Mouse (Mus musculus) retina, postnatal 7 days (tissue): ENCODE results near the gene Gprin1.

Source experiments
- DNase-seq: peaks from one replicate; pipeline ENCODE4 v3.0.0-alpha.2; 2012; ENCODE audit warnings: low read depth, low spot score

Gprin1 gene

GRCm38 (mm10) chr13:54726131-54726530 is 23.5 kb downstream of the Gprin1 start:
- DNase-seq: no peak

GRCm38 (mm10) chr13:54723143-54723542 is 26.5 kb downstream of the Gprin1 start:
- no peak for DNase-seq

DNA sequence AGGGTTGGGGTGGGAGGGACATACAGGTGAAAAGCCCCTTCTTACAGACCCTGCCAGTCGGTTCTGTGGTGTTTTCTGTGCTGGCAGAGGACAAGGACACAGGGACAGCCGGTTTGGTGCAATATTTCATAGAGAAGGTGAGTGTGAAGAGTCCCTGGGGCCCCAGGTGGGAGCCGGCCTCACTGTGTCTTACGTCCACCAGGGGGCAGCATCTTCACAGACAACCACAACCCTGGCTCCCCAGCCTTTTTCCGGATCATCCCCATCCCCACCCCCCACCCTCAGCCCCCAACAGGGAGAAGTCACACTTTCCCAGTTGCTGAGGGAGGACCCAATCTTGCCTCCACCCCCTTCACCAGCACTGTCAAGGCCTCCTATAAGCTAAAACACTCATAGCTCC is 32.8 kb downstream of the Gprin1 start:
- peak; percentile 48 for DNase-seq

- no peak for DNase-seq
These were observed 34.7 kb downstream of the Gprin1 start for GRCm38 (mm10) chr13:54714996-54715395.

GRCm38 (mm10) chr13:54714393-54714792 is 35.3 kb downstream of the Gprin1 start:
- DNase-seq: no peak

GRCm38 (mm10) chr13:54710866-54711265 is 38.8 kb downstream of the Gprin1 start:
- no peak for DNase-seq

DNA sequence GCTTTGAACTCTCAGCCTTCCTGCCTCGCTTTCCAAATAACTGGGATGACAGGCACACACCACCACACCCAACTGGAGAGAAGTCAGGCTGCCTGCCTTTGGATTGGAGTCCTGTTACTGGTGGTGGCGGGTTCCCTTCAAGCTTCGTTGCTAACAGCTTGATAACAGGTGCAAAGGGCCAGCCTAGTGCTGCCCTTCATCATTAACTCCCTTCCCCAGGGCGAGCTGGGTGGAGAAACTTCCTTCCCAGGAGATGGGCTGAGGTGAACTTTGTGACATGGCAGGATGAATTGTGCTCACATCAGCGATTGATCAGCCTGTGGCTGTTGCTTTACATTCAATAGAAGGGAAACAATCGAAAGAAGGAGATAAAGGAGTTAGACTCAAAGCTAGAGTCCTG is 44.8 kb downstream of the Gprin1 start:
- no peak for DNase-seq

- no peak for DNase-seq
These were observed 47.2 kb downstream of the Gprin1 start for GRCm38 (mm10) chr13:54702507-54702906.

GRCm38 (mm10) chr13:54701243-54701642 is 48.4 kb downstream of the Gprin1 start, which contains the start of gene Cdhr2:
Gene Cdhr2 (plus strand): TSS chr13:54701461.
- no peak for DNase-seq

GRCm38 (mm10) chr13:54695479-54696230 is 54.0 kb downstream of the Gprin1 start:
- DNase-seq: no peak

DNA sequence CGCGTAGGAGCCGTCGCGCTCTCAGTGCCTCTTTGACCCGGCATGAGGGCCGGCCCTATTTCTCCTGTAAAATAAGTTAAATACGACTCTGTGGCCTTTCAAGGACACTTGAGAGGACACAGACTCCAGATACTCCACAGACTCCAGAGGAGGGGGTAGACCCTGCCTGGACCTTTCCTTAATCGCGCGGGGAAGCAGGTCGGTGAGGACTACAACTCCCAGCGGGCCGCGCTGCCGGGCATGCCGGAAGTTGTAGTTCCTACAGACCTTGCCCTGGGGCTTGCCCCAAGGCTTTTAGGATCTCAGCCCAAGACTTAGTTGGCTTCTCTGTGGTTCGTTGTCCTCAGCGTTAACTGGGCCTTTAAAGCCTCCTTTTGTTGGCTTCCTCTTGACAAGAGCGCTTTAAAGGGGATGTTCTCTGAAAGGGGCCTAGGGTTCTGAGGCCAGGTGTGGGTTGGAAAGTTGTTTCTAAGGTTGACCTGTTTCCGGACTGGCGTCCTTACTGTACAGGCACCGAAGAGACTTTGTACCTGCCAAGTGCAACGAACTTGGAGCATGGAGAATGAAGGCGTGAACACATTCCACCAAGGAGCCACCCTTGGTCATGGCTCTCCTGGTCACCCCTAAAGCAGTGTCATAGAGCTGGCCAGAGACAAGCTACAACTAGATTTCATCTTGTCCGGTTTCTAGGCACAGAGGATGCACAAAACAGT is 55.2 kb downstream of the Gprin1 start:
- no peak for DNase-seq

GRCm38 (mm10) chr13:54693558-54694347 is 55.9 kb downstream of the Gprin1 start, which contains the start of gene Rnf44:
Gene Rnf44 (minus strand): TSS chr13:54693907.
- peak; percentile 100 for DNase-seq

- DNase-seq: no peak
These were observed 56.7 kb downstream of the Gprin1 start for GRCm38 (mm10) chr13:54692711-54693557.

DNA sequence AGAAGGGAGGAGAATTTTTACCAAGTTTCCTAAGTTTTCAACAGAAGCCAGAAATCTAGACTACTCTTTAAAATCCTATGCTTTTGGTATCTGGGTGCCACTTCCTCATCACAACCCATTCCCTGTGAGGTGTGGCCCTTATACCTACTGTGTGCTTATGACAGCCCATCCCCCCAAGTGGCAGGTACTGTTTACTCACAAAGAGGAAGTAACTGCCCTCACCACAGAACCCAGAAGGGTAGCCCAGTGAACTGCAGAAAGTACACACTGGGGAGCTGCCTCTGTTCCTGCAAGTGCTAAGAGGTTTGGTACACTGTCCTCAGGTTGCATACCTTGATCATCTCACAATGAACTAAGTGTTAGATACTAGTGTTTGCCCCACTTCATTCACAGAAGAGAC is 57.9 kb downstream of the Gprin1 start:
- no peak for DNase-seq

- DNase-seq: no peak
These were observed 59.4 kb downstream of the Gprin1 start for GRCm38 (mm10) chr13:54690151-54690740.

DNA sequence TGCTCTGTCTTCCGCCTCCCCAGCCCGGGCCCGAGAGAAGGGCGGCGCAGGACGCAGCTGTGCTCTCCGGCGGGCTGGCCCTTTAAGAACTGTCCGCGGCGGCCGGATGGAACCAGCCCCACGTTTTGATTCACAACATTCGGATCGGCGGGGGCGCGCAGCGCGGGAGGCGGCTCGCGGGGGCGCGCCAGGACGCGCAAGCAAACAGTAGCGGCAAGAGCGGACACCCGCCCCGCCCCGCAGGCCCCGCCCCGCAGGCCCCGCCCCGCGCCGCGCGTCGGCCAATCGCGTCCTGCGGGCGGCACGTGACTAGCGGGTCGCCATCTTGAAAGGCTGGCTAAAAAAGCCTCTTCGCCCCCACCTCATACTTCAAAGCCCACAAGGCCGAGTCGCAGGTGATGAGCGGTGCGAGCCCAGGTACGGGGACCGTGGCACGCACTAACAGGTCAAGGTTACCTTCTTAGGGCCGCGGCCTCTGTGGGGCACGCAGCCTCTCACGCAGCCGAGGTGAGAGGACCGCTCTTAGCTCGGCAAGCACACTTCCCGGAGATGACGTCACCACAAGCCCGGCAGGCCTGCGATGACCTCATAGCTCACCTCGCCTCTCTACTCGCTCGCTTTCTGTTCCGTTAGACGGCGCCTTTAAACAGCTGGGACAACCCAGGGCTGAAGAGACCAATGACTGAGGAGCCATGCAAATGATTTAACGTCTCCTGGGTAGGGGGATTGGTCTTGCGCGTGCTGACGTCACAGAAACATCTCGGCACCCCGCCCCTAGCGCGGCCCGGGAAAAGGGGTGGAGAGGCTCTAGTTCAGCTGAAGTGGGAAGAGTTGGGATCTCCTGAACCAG is 61.9 kb downstream of the Gprin1 start:
- DNase-seq: peak; percentile 95

- DNase-seq: peak; percentile 43
These were observed 62.6 kb downstream of the Gprin1 start for GRCm38 (mm10) chr13:54687096-54687495.
